Mouse (Mus musculus) kidney, adult 10 weeks (tissue): ENCODE results near the gene P2rx7. TPM values are rescaled to one million over a fixed set of nuclear protein-coding genes. Genes with fewer than 3 reads are reported as not detected.

Experiments used
- polyA plus RNA-seq: library from polyadenylated mRNA; stranded (reverse); fragments of 350-450 nt; fragmentation: Illumina TruSeq; extraction: RNeasy Lipid Tissue Mini Kit (QIAGEN cat#74804); gene quantifications from one replicate; pipeline ENCODE4 v1.2.3, GENCODE M21; 2014; ENCODE audit warnings: low read depth, low replicate concordance

The P2rx7 gene
- 1.2 TPM for polyA plus RNA-seq

GRCm38 (mm10) chr5:122643701-122644100, at the start of gene P2rx7:
TSS of gene P2rx7 (plus strand) at chr5:122643911.

GRCm38 (mm10) chr5:122613908-122614732, 29.6 kb upstream of the P2rx7 start, which contains the start of gene Ift81:
TSS of gene Ift81 (minus strand) at chr5:122614518.

GRCm38 (mm10) chr5:122707276-122708181, 63.8 kb downstream of the P2rx7 start, which contains the start of gene P2rx4:
TSS of gene P2rx4 (plus strand) at chr5:122707544.

Other genes with a start within 250 kb of the P2rx7 start
- gene Anapc7, start 222.2 kb upstream of the P2rx7 start, polyA plus RNA-seq: 7.4 TPM
- 386 TPM for gene Atp2a2, start 141.7 kb upstream of the P2rx7 start, polyA plus RNA-seq
- gene Ift81, start 29.4 kb upstream of the P2rx7 start, polyA plus RNA-seq: 35.2 TPM
- 12.5 TPM for gene P2rx4, start 63.6 kb downstream of the P2rx7 start, polyA plus RNA-seq
- gene Camkk2, start 135.5 kb downstream of the P2rx7 start, polyA plus RNA-seq: 4.8 TPM
- 228 TPM for gene Anapc5, start 177.4 kb downstream of the P2rx7 start, polyA plus RNA-seq
- 12.5 TPM for gene Rnf34, start 206.1 kb downstream of the P2rx7 start, polyA plus RNA-seq